Mouse (Mus musculus) limb, embryonic 12.5 days (tissue): ENCODE data around the gene Pla2g2c. TPM values are rescaled to one million over a fixed set of nuclear protein-coding genes. Genes with fewer than 3 reads are reported as not detected.

Experiments used
- ATAC-seq: fragments of 200-750 bp; cut with Nextera tagmentation; 2 replicates; pipeline ENCODE4 v1.8.0; 2017; ENCODE audit warnings: low read depth, moderate TSS enrichment; ENCODE audit not compliant: insufficient number of reproducible peaks, insufficient read depth, low FRiP score, low TSS enrichment
- H3K27ac ChIP-seq: fragments of 300-500 bp; sonication (generic); 2 replicates; pipeline ENCODE4 v1.5.1; 2016; ENCODE audit warnings: mild to moderate bottlenecking, moderate library complexity
- H3K27me3 ChIP-seq: fragments of 300-500 bp; sonication (generic); 2 replicates; pipeline ENCODE4 v1.6.1; 2016; ENCODE audit warnings: mild to moderate bottlenecking, moderate library complexity
- H3K36me3 ChIP-seq: fragments of 300-500 bp; sonication (generic); 2 replicates; pipeline ENCODE4 v1.6.1; 2016; ENCODE audit warnings: mild to moderate bottlenecking, moderate library complexity
- H3K4me1 ChIP-seq: fragments of 300-500 bp; sonication (generic); replicated peaks from 2 replicates; pipeline ENCODE4 v1.6.1; 2016
- H3K4me2 ChIP-seq: fragments of 300-500 bp; sonication (generic); 2 replicates; pipeline ENCODE4 v1.6.1; 2016; ENCODE audit warnings: mild to moderate bottlenecking, moderate library complexity
- H3K4me3 ChIP-seq: fragments of 300-500 bp; sonication (generic); replicated peaks from 2 replicates; pipeline ENCODE4 v1.5.1; 2016; ENCODE audit warnings: mild to moderate bottlenecking
- H3K9ac ChIP-seq: fragments of 300-500 bp; sonication (generic); replicated peaks from 2 replicates; pipeline ENCODE4 v1.6.1; 2016; ENCODE audit warnings: mild to moderate bottlenecking, moderate library complexity
- H3K9me3 ChIP-seq: fragments of 300-500 bp; sonication (generic); 2 replicates; pipeline ENCODE4 v1.6.1; 2016; ENCODE audit warnings: mild to moderate bottlenecking, moderate library complexity
- WGBS: fragments of 180-500 bp; shearing (Covaris S2); methylation state at CpG from one replicate; pipeline ENCODE4 v1.1.7; 2016; 5-methylcytosine and 5-hydroxymethylcytosine counted together
- polyA plus RNA-seq: library from polyadenylated mRNA; unstranded; fragments of >200 nt; fragmentation: Nextera tagmentation; extraction: Ambion mirVana; gene quantifications from 2 replicates; pipeline ENCODE4 v1.2.1, GENCODE M21; 2016

Pla2g2c gene
- polyA plus RNA-seq, 1 experiment from 2014 or later, result 0.92 TPM

DNA sequence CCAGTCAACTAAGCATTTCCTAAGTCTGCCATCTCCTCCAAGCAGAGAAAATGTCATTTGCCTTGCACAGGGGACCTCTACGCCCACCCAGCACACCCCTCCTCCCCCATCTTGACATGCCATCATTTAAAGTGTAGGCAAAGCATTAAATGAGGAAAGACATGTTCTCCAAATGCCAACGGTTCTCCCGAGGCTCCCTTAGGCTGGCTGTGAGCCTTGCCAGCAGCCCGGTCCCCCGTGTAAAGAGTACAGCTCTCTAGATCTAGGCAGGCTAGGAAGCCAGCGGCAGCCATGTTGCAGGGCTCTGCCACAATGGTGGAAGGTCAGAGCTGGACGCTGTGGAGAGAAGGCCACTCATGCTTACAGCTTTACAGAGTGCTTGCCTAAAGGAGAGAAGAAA lies 14.6 kb upstream of the Pla2g2c start:
- H3K36me3 ChIP-seq, result no peaks in the 10 kb centered on the region
- WGBS, result 82% methylated on average over 7 of the region's 7 CpGs
- no peaks in the 10 kb centered on the region for H3K4me1 ChIP-seq
- ATAC-seq, result no peak
- H3K4me3 ChIP-seq, result no peak overlapping the region
- no peak overlapping the region for H3K4me2 ChIP-seq
- H3K27me3 ChIP-seq, result peaks cover 6% of the 10 kb centered on the region; the same call in 1 of the 2 replicates
- H3K27ac ChIP-seq, result no peak overlapping the region
- no peak overlapping the region for H3K9ac ChIP-seq
- no peaks in the 10 kb centered on the region for H3K9me3 ChIP-seq

DNA sequence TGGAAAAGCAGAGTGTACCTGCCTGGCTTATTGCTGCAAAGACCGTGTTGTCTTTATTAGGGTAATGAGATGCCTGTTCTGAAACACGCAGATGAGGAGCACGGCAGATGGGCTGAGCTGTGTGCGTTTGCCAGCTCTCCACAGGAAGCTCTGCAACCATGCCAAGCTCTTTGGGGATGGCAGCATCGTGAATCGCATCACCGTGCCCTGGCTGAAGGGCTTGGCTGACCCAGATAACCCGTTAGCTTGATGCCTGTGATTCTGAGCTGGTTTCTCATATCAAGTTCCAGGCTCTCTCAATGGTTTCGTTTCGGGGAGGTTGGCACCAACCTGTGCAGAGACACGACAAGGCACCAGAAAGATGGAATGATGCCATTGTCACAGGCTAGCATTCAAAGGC lies 14.0 kb upstream of the Pla2g2c start:
- Histone ChIP-seq H3K9me3 (no peaks in the 10 kb centered on the region), H3K36me3 (no peaks in the 10 kb centered on the region), H3K27ac (no peak overlapping the region), H3K4me2 (no peak overlapping the region), H3K9ac (no peak overlapping the region), H3K4me1 (no peaks in the 10 kb centered on the region), H3K4me3 (no peak overlapping the region), H3K27me3 (peaks cover 6% of the 10 kb centered on the region; the same call in 1 of the 2 replicates)
- ATAC-seq, result no peak
- WGBS, result 84% methylated on average over 11 of the region's 11 CpGs

DNA sequence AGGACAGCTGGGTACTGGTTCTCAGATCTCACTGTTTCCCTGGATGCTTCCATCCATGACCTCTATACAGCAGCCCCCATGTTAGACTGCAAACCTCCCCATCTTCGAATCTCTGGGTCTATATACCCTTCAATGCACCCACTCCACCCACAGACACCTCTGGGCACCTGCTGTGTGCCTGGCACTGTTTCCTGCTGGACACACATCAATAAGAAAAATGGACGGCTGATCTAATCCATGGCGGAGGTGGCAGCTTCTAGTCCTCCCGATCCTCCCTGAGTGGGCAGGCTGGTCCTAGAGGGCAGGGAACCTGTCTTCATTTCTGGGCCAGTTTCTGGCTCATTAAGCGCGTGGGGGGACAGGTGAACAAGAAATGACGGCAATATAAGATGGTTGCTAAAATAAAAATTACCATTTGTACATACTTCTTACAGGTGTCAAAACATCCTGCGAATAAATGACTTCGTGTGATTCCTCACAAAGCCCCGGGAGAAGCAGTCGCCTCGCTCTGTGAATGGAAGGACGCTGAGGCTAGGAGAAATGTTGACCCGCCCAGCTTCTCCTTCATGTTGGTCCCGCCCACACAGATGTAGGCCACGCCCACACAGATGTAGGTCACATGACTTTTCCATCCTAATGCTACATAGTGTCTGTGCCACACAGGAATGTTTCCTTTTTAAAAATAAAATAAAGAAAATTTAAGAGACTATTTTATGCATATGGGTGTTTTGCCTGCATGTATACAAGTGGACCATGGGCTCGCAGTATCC lies 13.4 kb upstream of the Pla2g2c start:
- no peaks in the 10 kb centered on the region for H3K36me3 ChIP-seq
- no peak overlapping the region for H3K9ac ChIP-seq
- no peak overlapping the region for H3K4me3 ChIP-seq
- ATAC-seq, result no peak
- no peak overlapping the region for H3K4me2 ChIP-seq
- peaks cover 6% of the 10 kb centered on the region; the same call in 1 of the 2 replicates for H3K27me3 ChIP-seq
- 67% methylated on average over 17 of the region's 17 CpGs for WGBS
- no peak overlapping the region for H3K27ac ChIP-seq
- no peaks in the 10 kb centered on the region for H3K4me1 ChIP-seq
- H3K9me3 ChIP-seq, result no peaks in the 10 kb centered on the region

DNA sequence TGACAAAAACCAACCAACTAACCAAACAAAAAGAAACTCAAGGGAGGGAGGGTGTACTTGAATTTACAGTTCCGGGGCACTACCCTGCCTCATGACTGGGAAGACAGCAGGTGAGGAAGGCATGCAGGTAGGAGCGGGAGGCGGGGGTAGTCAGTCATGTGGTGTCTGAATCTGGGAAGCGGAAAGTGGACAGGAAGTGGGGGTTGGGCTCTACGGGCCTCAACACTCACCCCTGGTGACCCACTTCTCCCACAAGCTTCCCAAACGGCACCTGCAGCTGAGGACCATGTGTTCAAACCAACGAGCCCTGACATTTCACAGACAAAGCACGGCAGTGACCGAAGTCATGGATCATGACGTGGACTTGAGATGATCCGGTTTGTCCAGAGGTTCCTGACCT lies 12.5 kb upstream of the Pla2g2c start:
- no peak overlapping the region for H3K27ac ChIP-seq
- no peaks in the 10 kb centered on the region for H3K9me3 ChIP-seq
- peaks cover 6% of the 10 kb centered on the region; the same call in 1 of the 2 replicates for H3K27me3 ChIP-seq
- H3K9ac ChIP-seq, result no peak overlapping the region
- no peak for ATAC-seq
- H3K4me3 ChIP-seq, result no peak overlapping the region
- 82% methylated on average over 11 of the region's 11 CpGs for WGBS
- no peaks in the 10 kb centered on the region for H3K36me3 ChIP-seq
- no peak overlapping the region for H3K4me2 ChIP-seq
- H3K4me1 ChIP-seq, result no peaks in the 10 kb centered on the region

DNA sequence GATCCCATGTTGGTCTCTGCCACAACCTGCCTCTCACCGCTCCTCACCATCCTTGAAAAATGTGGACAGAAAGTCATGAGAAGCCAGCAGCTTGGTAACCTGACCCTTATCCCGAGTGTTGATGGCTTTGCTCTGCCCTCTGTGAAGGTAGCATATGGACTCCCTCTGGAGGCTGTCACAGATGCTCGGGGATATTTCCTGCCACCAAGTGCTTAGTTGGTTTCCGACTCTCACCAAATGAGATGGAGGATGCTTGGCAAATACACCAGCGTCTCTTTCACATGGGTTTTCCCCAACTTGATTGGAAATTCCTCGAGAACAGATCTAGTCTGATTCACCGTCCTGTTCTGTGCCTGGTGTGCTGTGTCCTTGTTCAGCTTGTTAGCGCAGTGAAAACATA lies 12.0 kb upstream of the Pla2g2c start:
- Histone ChIP-seq H3K4me1 (no peaks in the 10 kb centered on the region), H3K36me3 (no peaks in the 10 kb centered on the region), H3K4me2 (no peak overlapping the region), H3K27ac (no peak overlapping the region), H3K9ac (no peak overlapping the region), H3K27me3 (peaks cover 6% of the 10 kb centered on the region; the same call in 1 of the 2 replicates), H3K9me3 (no peaks in the 10 kb centered on the region), H3K4me3 (no peak overlapping the region)
- no peak for ATAC-seq
- WGBS, result 68% methylated on average over 8 of the region's 8 CpGs

DNA sequence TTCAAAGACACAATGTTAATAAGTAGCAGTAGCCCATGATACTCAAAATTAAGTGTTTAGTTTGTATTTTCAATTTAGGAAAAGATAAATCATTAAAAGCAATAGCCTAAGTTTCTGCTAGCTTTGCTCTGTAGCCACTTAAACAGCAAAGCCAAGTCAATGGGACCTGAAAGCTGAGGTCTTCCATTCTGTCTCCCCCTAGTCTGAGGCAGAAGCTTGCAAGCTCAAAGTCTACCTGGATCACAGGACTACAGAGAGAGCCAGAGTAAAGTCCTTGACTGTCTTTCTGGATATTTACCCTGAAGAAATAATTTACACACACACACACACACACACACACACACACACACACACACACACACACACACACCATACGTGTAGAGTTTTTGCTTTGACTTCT lies 10.4 kb upstream of the Pla2g2c start:
- no peaks in the 10 kb centered on the region for H3K9me3 ChIP-seq
- no peak for ATAC-seq
- no peaks in the 10 kb centered on the region for H3K4me1 ChIP-seq
- H3K27me3 ChIP-seq, result peaks cover 6% of the 10 kb centered on the region; the same call in 1 of the 2 replicates
- 93% methylated on average over 1 of the region's 1 CpGs for WGBS
- H3K9ac ChIP-seq, result no peak overlapping the region
- no peak overlapping the region for H3K4me3 ChIP-seq
- no peaks in the 10 kb centered on the region for H3K36me3 ChIP-seq
- no peak overlapping the region for H3K27ac ChIP-seq
- H3K4me2 ChIP-seq, result no peak overlapping the region

DNA sequence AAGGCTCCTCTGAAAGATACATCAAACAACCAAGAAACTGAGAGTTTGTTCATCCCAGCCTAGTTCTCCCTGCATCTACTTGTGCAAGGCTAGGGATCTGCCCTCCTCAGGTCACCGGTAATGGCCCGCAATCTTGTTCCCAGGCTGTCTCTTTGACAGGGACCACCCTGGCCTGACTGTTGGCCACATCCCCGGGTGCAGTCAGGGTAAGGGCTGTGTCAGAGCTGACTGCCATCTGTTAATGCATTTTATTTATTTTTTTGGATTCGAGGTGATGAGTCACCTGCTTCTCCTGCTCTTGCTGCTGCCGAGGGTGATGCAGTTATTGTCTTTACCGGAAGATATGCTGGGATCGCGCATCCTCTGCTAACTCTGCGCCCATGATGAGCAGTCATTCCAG lies 7.9 kb upstream of the Pla2g2c start:
- WGBS, result 89% methylated on average over 9 of the region's 9 CpGs
- no peaks in the 10 kb centered on the region for H3K9me3 ChIP-seq
- H3K4me2 ChIP-seq, result no peak overlapping the region
- no peak overlapping the region for H3K9ac ChIP-seq
- no peaks in the 10 kb centered on the region for H3K4me1 ChIP-seq
- no peak overlapping the region for H3K27ac ChIP-seq
- H3K27me3 ChIP-seq, result no peaks in the 10 kb centered on the region
- H3K4me3 ChIP-seq, result no peak overlapping the region
- no peak for ATAC-seq
- H3K36me3 ChIP-seq, result no peaks in the 10 kb centered on the region

DNA sequence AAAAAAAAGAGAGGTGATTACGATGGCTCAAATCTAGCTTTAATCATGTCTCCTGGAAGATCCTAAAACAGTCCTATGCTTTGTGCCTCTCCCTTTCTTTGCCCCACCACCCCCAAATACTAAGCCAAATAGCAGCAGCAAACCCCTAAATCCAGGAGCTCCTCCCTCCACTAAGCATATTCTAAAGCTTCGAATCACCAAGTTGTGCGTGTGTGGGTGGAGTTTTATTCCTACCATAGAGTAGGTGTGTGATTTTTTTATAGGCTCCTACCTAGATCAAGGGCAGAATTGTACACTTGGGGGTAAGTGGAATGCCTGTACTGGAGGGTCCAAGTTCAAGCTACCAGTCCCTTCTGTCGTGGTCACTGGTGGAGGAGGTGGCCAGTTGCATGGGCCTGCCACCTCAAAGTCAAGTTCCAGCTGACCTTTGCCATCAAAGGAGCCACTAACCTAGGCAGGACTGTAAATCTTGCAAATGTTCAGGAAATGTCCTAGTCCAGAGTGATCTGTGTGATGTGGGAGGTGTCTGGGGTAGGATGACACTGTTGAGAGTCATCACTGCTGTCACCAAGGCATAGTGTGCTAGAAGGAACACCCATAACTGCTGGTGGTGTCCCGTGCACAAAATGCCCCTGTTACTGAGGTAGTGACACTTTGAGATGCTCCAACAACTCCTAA lies 5.9 kb upstream of the Pla2g2c start:
- no peak overlapping the region; the same call in 1 of the 2 replicates for H3K9ac ChIP-seq
- WGBS, result 73% methylated on average over 5 of the region's 5 CpGs
- no peak overlapping the region for H3K4me3 ChIP-seq
- H3K4me1 ChIP-seq, result peaks cover 8% of the 10 kb centered on the region
- H3K4me2 ChIP-seq, result no peak overlapping the region
- H3K27me3 ChIP-seq, result no peaks in the 10 kb centered on the region
- H3K27ac ChIP-seq, result no peak overlapping the region
- no peaks in the 10 kb centered on the region for H3K36me3 ChIP-seq
- no peaks in the 10 kb centered on the region for H3K9me3 ChIP-seq
- no peak for ATAC-seq

DNA sequence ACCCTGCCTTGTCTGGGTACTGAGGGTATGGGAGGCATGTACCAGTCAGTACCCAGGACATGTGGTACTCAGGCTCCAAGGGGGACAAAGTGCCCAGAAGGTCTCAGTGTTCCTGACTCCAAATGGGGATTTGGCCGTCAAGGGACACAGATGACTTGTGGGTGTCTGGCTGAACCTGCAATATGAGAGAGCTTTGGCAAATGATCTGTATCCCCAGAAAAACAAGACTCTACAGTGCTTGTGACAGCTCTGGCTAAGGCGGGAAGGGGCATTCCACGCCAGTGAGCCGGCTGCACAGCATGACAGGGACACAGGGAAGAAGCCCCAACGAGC lies 5.4 kb upstream of the Pla2g2c start:
- no peaks in the 10 kb centered on the region for H3K9me3 ChIP-seq
- WGBS, result 87% methylated on average over 5 of the region's 5 CpGs
- no peak overlapping the region for H3K4me2 ChIP-seq
- ATAC-seq, result no peak
- no peak overlapping the region for H3K4me3 ChIP-seq
- H3K36me3 ChIP-seq, result no peaks in the 10 kb centered on the region
- peaks cover 13% of the 10 kb centered on the region for H3K4me1 ChIP-seq
- no peak overlapping the region for H3K27ac ChIP-seq
- H3K27me3 ChIP-seq, result no peaks in the 10 kb centered on the region
- H3K9ac ChIP-seq, result no peak overlapping the region

DNA sequence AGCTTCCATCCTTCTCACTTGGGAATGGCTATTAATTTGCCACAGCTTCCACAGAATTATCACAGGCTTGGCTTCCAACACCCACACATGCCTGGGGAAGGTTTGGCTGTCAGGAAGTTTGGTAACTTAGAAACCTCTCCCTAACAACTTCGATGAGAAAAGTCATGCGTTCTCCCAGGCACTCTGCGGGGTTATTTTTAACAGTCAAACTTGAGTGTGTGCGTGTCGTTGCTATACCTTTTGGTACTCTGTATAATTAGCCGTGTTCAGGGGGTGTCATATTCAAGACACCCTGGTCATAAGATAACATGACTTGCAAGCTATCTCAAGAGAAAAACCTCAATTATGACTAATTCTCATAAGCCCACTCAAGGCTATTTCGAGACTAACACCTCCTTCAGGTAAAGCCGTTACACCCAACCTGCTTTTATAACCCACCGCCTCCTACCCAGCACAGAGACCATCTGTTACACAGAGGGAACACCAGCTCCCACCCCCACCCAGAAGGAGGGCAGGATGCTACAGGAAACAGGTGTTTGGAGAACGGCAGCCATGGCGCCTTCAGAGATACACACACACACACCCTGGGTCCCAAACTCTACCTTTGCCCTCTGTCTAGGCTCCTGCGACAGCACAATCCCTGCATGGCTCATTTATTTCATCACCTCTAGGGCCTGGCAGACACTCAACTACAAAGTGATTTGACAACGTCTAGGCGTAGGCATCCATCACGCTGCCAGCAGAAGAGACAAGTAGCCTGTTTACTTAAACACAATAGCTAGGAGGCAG lies 905 bp upstream of the Pla2g2c start:
- no peaks in the 10 kb centered on the region for H3K27me3 ChIP-seq
- ATAC-seq, result no peak
- 52% methylated on average over 15 of the region's 15 CpGs for WGBS
- H3K27ac ChIP-seq, result no peak overlapping the region
- H3K4me3 ChIP-seq, result no peak overlapping the region
- H3K36me3 ChIP-seq, result no peaks in the 10 kb centered on the region
- no peak overlapping the region for H3K9ac ChIP-seq
- H3K9me3 ChIP-seq, result no peaks in the 10 kb centered on the region
- peaks cover 27% of the 10 kb centered on the region for H3K4me1 ChIP-seq
- H3K4me2 ChIP-seq, result no peak overlapping the region

DNA sequence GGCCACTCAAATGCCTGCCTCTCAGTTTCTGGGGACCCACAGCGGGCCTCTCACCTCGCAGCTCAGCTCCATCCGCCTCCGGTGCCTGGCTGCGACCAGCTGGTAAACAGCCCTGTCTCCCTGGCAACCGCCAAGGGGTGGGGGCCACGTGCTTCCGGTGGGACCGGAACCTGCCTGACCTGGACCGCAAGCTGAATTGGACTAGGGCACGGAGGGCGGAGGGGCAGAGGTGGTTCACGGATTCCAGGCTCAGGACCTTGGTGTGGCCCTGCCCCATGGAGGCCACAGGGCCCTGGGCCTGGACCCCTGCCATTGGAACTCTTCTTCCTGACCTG lies 502 bp downstream of the Pla2g2c start:
- Histone ChIP-seq H3K9ac (peak overlapping the region; percentile 48; the same call in 1 of the 2 replicates), H3K4me1 (peaks cover 27% of the 10 kb centered on the region), H3K36me3 (no peaks in the 10 kb centered on the region), H3K9me3 (no peaks in the 10 kb centered on the region), H3K27me3 (no peaks in the 10 kb centered on the region), H3K27ac (peak overlapping the region; percentile 59), H3K4me3 (peak overlapping the region; percentile 37), H3K4me2 (peak overlapping the region; percentile 70)
- ATAC-seq, result peak; percentile 78
- WGBS, result 0% methylated on average over 13 of the region's 13 CpGs
